In the genomic region with DNA sequence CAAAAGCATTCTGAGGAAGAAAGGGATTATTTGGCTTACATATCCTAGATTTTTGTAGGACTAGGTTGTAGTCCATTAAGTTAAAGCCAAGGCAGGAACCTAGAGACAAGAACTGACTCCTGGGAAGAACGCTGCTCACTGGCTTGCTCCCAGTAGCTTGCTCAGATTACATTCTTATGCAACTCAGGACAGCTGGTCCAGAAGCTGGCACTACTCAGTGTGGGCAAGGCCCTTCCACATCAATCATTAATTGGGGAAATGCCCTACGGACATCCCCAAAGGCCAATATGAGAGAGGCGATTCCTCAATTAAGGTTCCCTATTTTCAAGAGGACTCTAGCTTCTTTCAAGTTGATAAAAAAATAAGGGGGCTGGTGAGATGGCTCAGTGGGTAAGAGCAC, we compare ENCODE assay signal across 10 mouse cellular contexts.
DNase-seq lines count a peak whose midpoint lies in the region.
"Had no signal": no experiment of that assay in that cellular context is flagged by ENCODE, and none has a peak within 500 bp of the region (broad histone marks: within the 10 kb centered on the region; RNA-seq: fewer than 3 reads in every experiment).

No protein-coding gene starts in this region.

- DNase-seq in heart, adult 9 months (ENCODE audit: low spot score in 2 of 2) = peak; percentile 59 to 68
- no peak for DNase-seq in heart, postnatal 4 days
- peak; percentile 63 for DNase-seq in lung, postnatal 36 days
- DNase-seq in lung, postnatal 4 days = no peak
- DNase-seq in gastrocnemius, postnatal 10 days = peak; percentile 42
- peak; percentile 91 for DNase-seq in skeletal muscle tissue, adult 2 months (ENCODE audit: low read depth, low spot score)
- DNase-seq in embryo, embryonic 9.5 days (ENCODE audit: extremely low spot score) = no peak
- no peak for DNase-seq in cerebellum, adult 18-20 months
- DNase-seq: layer of hippocampus, postnatal 36 days; thymus, postnatal 36 days had no signal

Comparison
In these comparisons a context has a peak if more than half of its experiments do, and no peak if none do; other contexts are left out.
1. DNase-seq: peak in heart, adult 9 months (2 of 2), lung, postnatal 36 days (single experiment), gastrocnemius, postnatal 10 days (single experiment) and skeletal muscle tissue, adult 2 months (single experiment); none in heart, postnatal 4 days (single experiment), lung, postnatal 4 days (0 of 2), embryo, embryonic 9.5 days (single experiment) and cerebellum, adult 18-20 months (0 of 2).